In the genomic region with DNA sequence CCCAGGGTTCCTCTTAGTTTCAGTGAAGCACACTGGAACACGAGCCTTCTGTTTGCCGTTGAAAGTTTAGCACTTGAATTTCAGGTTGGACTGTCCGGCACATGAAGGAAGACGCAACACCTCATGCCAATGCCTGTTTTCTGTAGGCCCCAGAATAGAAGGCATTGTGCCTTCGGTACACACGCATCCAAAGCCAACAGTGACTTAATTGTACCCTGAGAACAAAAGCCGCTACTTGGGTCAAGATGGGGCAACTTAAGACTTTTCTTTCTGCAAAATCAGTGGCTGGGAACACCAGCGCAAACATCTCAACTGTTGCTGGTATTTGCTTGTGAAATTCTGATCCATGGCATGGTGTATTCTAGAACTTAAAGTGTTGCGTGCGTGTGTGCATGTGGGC, we compare ENCODE assay signal across 27 mouse cellular contexts.
DNase-seq lines count a peak whose midpoint lies in the region; ATAC-seq and TF ChIP-seq lines count a peak whose summit lies in the region.
"Had no signal": no experiment of that assay in that cellular context is flagged by ENCODE, and none has a peak within 500 bp of the region (broad histone marks: within the 10 kb centered on the region; RNA-seq: fewer than 3 reads in every experiment).

No protein-coding gene starts in this region.

- 0 out of 2 replicates have a peak overlapping the region, but pooled peaks have one; percentile 9 for H3K27ac ChIP-seq in kidney, embryonic 16.5 days (ENCODE audit: low read length)
- no peak overlapping the region for H3K27ac ChIP-seq in lung, embryonic 14.5 days (ENCODE audit: low read depth)
- H3K27ac ChIP-seq in lung, postnatal 0 days (ENCODE audit: low read length): peak overlapping the region; percentile 82
- no peak overlapping the region for H3K27ac ChIP-seq in intestine, embryonic 15.5 days
- H3K27ac ChIP-seq: embryonic facial prominence, embryonic 10.5 days; embryonic facial prominence, embryonic 13.5 days; forebrain, embryonic 10.5 days; gastrocnemius, adult 2 months; hindbrain, embryonic 12.5 days had no signal

- H3K9me3 ChIP-seq in kidney, embryonic 16.5 days (ENCODE audit: low read length): no peaks in the 10 kb centered on the region
- H3K9me3 ChIP-seq in lung, embryonic 14.5 days (ENCODE audit: low read depth, low read length): no peaks in the 10 kb centered on the region
- no peaks in the 10 kb centered on the region for H3K9me3 ChIP-seq in lung, postnatal 0 days (ENCODE audit: low read length)
- H3K9me3 ChIP-seq in intestine, embryonic 15.5 days: no peaks in the 10 kb centered on the region
- H3K9me3 ChIP-seq: embryonic facial prominence, embryonic 10.5 days; embryonic facial prominence, embryonic 13.5 days; forebrain, embryonic 10.5 days; hindbrain, embryonic 12.5 days had no signal

- no peaks in the 10 kb centered on the region for H3K36me3 ChIP-seq in kidney, embryonic 16.5 days (ENCODE audit: insufficient read depth, low read length)
- no peaks in the 10 kb centered on the region for H3K36me3 ChIP-seq in lung, embryonic 14.5 days (ENCODE audit: insufficient read depth)
- H3K36me3 ChIP-seq in lung, postnatal 0 days (ENCODE audit: insufficient read depth, low read length): no peaks in the 10 kb centered on the region
- no peaks in the 10 kb centered on the region for H3K36me3 ChIP-seq in intestine, embryonic 15.5 days
- H3K36me3 ChIP-seq: embryonic facial prominence, embryonic 10.5 days; embryonic facial prominence, embryonic 13.5 days; forebrain, embryonic 10.5 days; hindbrain, embryonic 12.5 days had no signal

- TF ChIP-seq EP300 in lung, postnatal 0 days (IDR thresholded peaks at IDR 0.05): peak; percentile 55; the same call in 1 of the 2 replicates

- H3K4me3 ChIP-seq in kidney, embryonic 16.5 days (ENCODE audit: low read length): no peak overlapping the region
- H3K4me3 ChIP-seq in lung, embryonic 14.5 days (ENCODE audit: low read depth, low read length): no peak overlapping the region
- H3K4me3 ChIP-seq in lung, postnatal 0 days (ENCODE audit: low read depth, low read length): no peak overlapping the region
- no peak overlapping the region for H3K4me3 ChIP-seq in intestine, embryonic 15.5 days (replicated peaks)
- H3K4me3 ChIP-seq: embryonic facial prominence, embryonic 10.5 days; embryonic facial prominence, embryonic 13.5 days; erythroblast, embryonic 14.5 days; forebrain, embryonic 10.5 days; gastrocnemius, adult 2 months; hindbrain, embryonic 12.5 days had no signal

- no peaks in the 10 kb centered on the region for H3K27me3 ChIP-seq in kidney, embryonic 16.5 days (ENCODE audit: insufficient read depth, low read length)
- no peaks in the 10 kb centered on the region for H3K27me3 ChIP-seq in lung, embryonic 14.5 days (ENCODE audit: insufficient read depth, low read length)
- no peaks in the 10 kb centered on the region for H3K27me3 ChIP-seq in lung, postnatal 0 days (replicated peaks; ENCODE audit: insufficient read depth, low read length)
- H3K27me3 ChIP-seq in intestine, embryonic 15.5 days (replicated peaks): no peaks in the 10 kb centered on the region
- H3K27me3 ChIP-seq: embryonic facial prominence, embryonic 13.5 days; hindbrain, embryonic 12.5 days had no signal

- no peak for DNase-seq in kidney, postnatal 25 days
- peak; percentile 34 for DNase-seq in lung, embryonic 14.5 days
- DNase-seq in lung, postnatal 4 days: no peak
- DNase-seq in lung, postnatal 0 days (ENCODE audit: low spot score): peak; percentile 60
- DNase-seq in lung, postnatal 14 days: no peak
- peak; percentile 78 for DNase-seq in fat pad, adult 2 months (ENCODE audit: extremely low read depth, low read depth, low spot score)
- DNase-seq: adrenal gland, adult 8-10 months; adrenal gland, postnatal 25 days; cerebellum, adult 11-12 months; cerebellum, adult 8-10 months; cerebellum, postnatal 10 days; cerebellum, postnatal 36 days; embryo, embryonic 11 days; forebrain, postnatal 0 days; gastrocnemius, adult 2 months; gastrocnemius, postnatal 14 days; heart, adult 11 months had no signal

- ATAC-seq in kidney, embryonic 16.5 days (ENCODE audit: low FRiP score, low TSS enrichment): no peak
- no peak for ATAC-seq in lung, embryonic 14.5 days (ENCODE audit: insufficient read depth)
- ATAC-seq in lung, postnatal 0 days: peak; percentile 32
- no peak for ATAC-seq in intestine, embryonic 15.5 days
- ATAC-seq: activated CD4-positive, CD25-positive, alpha-beta regulatory T cell, adult 4 months; forebrain, embryonic 14.5 days; forebrain, postnatal 0 days had no signal

- H3K4me2 ChIP-seq in kidney, embryonic 16.5 days (replicated peaks; ENCODE audit: low read depth, low read length): no peak overlapping the region
- H3K4me2 ChIP-seq in lung, embryonic 14.5 days: no peak overlapping the region
- H3K4me2 ChIP-seq in lung, postnatal 0 days (replicated peaks; ENCODE audit: low read depth, low read length): no peak overlapping the region
- no peak overlapping the region for H3K4me2 ChIP-seq in intestine, embryonic 15.5 days (replicated peaks)
- H3K4me2 ChIP-seq: embryonic facial prominence, embryonic 13.5 days; heart, embryonic 11.5 days; hindbrain, embryonic 12.5 days had no signal

- 87% methylated on average over 10 of the region's 10 CpGs for WGBS in kidney, embryonic 16.5 days
- WGBS in lung, embryonic 14.5 days: 72% methylated on average over 10 of the region's 10 CpGs
- WGBS in lung, postnatal 0 days: 64% methylated on average over 10 of the region's 10 CpGs
- 83% methylated on average over 10 of the region's 10 CpGs for WGBS in intestine, embryonic 15.5 days

- peaks cover 35% of the 10 kb centered on the region for H3K4me1 ChIP-seq in kidney, embryonic 16.5 days (ENCODE audit: insufficient read depth, low read length)
- H3K4me1 ChIP-seq in lung, embryonic 14.5 days (ENCODE audit: insufficient read depth): 0 out of 2 replicates have a peak, but pooled peaks cover 3% of the 10 kb centered on the region
- H3K4me1 ChIP-seq in lung, postnatal 0 days (ENCODE audit: insufficient read depth, low read depth, low read length): peaks cover 17% of the 10 kb centered on the region; the same call in 1 of the 2 replicates
- H3K4me1 ChIP-seq in intestine, embryonic 15.5 days (replicated peaks): peaks cover 9% of the 10 kb centered on the region; the same call in 1 of the 2 replicates

- H3K9ac ChIP-seq in kidney, embryonic 16.5 days (replicated peaks; ENCODE audit: low read length): no peak overlapping the region
- no peak overlapping the region for H3K9ac ChIP-seq in lung, embryonic 14.5 days
- H3K9ac ChIP-seq in lung, postnatal 0 days (replicated peaks; ENCODE audit: low read depth): no peak overlapping the region
- no peak overlapping the region for H3K9ac ChIP-seq in intestine, embryonic 15.5 days
- H3K9ac ChIP-seq: embryonic facial prominence, embryonic 13.5 days; forebrain, postnatal 0 days; hindbrain, embryonic 12.5 days had no signal

- no peak for TF ChIP-seq CTCF in lung, embryonic 14.5 days (IDR thresholded peaks at IDR 0.05; ENCODE audit: low read depth)
- TF ChIP-seq CTCF in lung, postnatal 0 days (IDR thresholded peaks at IDR 0.05): no peak

Comparison
In these comparisons a context has a peak if more than half of its experiments do, and no peak if none do; other contexts are left out.
1. H3K27ac ChIP-seq: peak in kidney, embryonic 16.5 days (single experiment) and lung, postnatal 0 days (single experiment); none in lung, embryonic 14.5 days (single experiment) and intestine, embryonic 15.5 days (single experiment).
2. DNase-seq: peak in lung, embryonic 14.5 days (single experiment), lung, postnatal 0 days (single experiment) and fat pad, adult 2 months (single experiment); none in kidney, postnatal 25 days (0 of 2), lung, postnatal 4 days (0 of 2) and lung, postnatal 14 days (single experiment).